Mouse (Mus musculus): Measurements from ENCODE around the gene Gstm4. TPM values are rescaled to one million over a fixed set of nuclear protein-coding genes. Genes with fewer than 3 reads are reported as not detected.
"Not testable (repeated sequence)": the region's sequence is repeated elsewhere in the genome, so short reads cannot be mapped to it uniquely, and the experiment has no call there.

The Gstm4 gene
- polyA plus RNA-seq, 1 experiment from 2014 or later = 17.6 TPM

- Histone ChIP-seq H3K9ac (ENCODE audit: low read length) (0 out of 2 replicates have a peak overlapping the region, but pooled peaks have one; percentile 8), H3K27me3 (ENCODE audit: control insufficient read depth, insufficient read depth, low read depth, low read length) (no peaks in the 10 kb centered on the region), H3K9me3 (ENCODE audit: control insufficient read depth, low read length) (no peaks in the 10 kb centered on the region), H3K4me2 (ENCODE audit: low read depth, low read length) (no peak overlapping the region), H3K4me3 (ENCODE audit: low read length) (no peak overlapping the region), H3K4me1 (replicated peaks; ENCODE audit: control insufficient read depth, insufficient read depth, low read length) (peaks cover 11% of the 10 kb centered on the region), H3K36me3 (ENCODE audit: control insufficient read depth, insufficient read depth, low read length) (no peaks in the 10 kb centered on the region), H3K27ac (ENCODE audit: low read length) (no peak overlapping the region)
- no peak for ATAC-seq (ENCODE audit: low read depth)
- WGBS = 60% methylated on average over 4 of the region's 4 CpGs
Measured at GRCm38 (mm10) chr3:108013331-108013871, 31.3 kb downstream of the Gstm4 start.

- Histone ChIP-seq H3K4me1 (replicated peaks; ENCODE audit: control insufficient read depth, insufficient read depth, low read length) (peaks cover 8% of the 10 kb centered on the region; the same call in 1 of the 2 replicates), H3K4me3 (ENCODE audit: low read length) (no peak overlapping the region), H3K27ac (ENCODE audit: low read length) (no peak overlapping the region), H3K4me2 (ENCODE audit: low read depth, low read length) (no peak overlapping the region), H3K9me3 (ENCODE audit: control insufficient read depth, low read length) (no peaks in the 10 kb centered on the region), H3K36me3 (ENCODE audit: control insufficient read depth, insufficient read depth, low read length) (no peaks in the 10 kb centered on the region), H3K9ac (ENCODE audit: low read length) (no peak overlapping the region), H3K27me3 (ENCODE audit: control insufficient read depth, insufficient read depth, low read depth, low read length) (no peaks in the 10 kb centered on the region)
- 78% methylated on average over 3 of the region's 3 CpGs for WGBS
- ATAC-seq (ENCODE audit: low read depth) = no peak
Measured at GRCm38 (mm10) chr3:108011558-108011957, 33.1 kb downstream of the Gstm4 start.

- no peak overlapping the region for H3K9ac ChIP-seq (ENCODE audit: low read length)
- H3K4me1 ChIP-seq (replicated peaks; ENCODE audit: control insufficient read depth, insufficient read depth, low read length) = peaks cover 8% of the 10 kb centered on the region; the same call in 1 of the 2 replicates
- 32% methylated on average over 2 of the region's 2 CpGs for WGBS
- H3K27me3 ChIP-seq (ENCODE audit: control insufficient read depth, insufficient read depth, low read depth, low read length) = no peaks in the 10 kb centered on the region
- no peaks in the 10 kb centered on the region for H3K36me3 ChIP-seq (ENCODE audit: control insufficient read depth, insufficient read depth, low read length)
- H3K27ac ChIP-seq (ENCODE audit: low read length) = no peak overlapping the region
- no peak overlapping the region for H3K4me2 ChIP-seq (ENCODE audit: low read depth, low read length)
- peak; percentile 59; the same call in 1 of the 2 replicates for ATAC-seq (ENCODE audit: low read depth)
- no peaks in the 10 kb centered on the region for H3K9me3 ChIP-seq (ENCODE audit: control insufficient read depth, low read length)
- H3K4me3 ChIP-seq (ENCODE audit: low read length) = no peak overlapping the region
Measured at GRCm38 (mm10) chr3:108010286-108010685, 34.4 kb downstream of the Gstm4 start.

GRCm38 (mm10) chr3:108002021-108002420 is 42.7 kb downstream of the Gstm4 start:
- ATAC-seq (ENCODE audit: low read depth) = peak; percentile 26
- Histone ChIP-seq H3K4me1 (replicated peaks; ENCODE audit: control insufficient read depth, insufficient read depth, low read length) (no peaks in the 10 kb centered on the region), H3K9ac (ENCODE audit: low read length) (no peak overlapping the region), H3K4me3 (ENCODE audit: low read length) (no peak overlapping the region), H3K27ac (ENCODE audit: low read length) (peak overlapping the region; percentile 39), H3K4me2 (ENCODE audit: low read depth, low read length) (no peak overlapping the region), H3K27me3 (ENCODE audit: control insufficient read depth, insufficient read depth, low read depth, low read length) (no peaks in the 10 kb centered on the region), H3K9me3 (ENCODE audit: control insufficient read depth, low read length) (no peaks in the 10 kb centered on the region), H3K36me3 (ENCODE audit: control insufficient read depth, insufficient read depth, low read length) (no peaks in the 10 kb centered on the region)
- WGBS = 49% methylated on average over 8 of the region's 8 CpGs

- Histone ChIP-seq H3K4me2 (ENCODE audit: low read depth, low read length) (no peak overlapping the region), H3K9ac (ENCODE audit: low read length) (no peak overlapping the region), H3K4me3 (ENCODE audit: low read length) (no peak overlapping the region), H3K9me3 (ENCODE audit: control insufficient read depth, low read length) (no peaks in the 10 kb centered on the region), H3K27ac (ENCODE audit: low read length) (no peak overlapping the region), H3K27me3 (ENCODE audit: control insufficient read depth, insufficient read depth, low read depth, low read length) (no peaks in the 10 kb centered on the region), H3K36me3 (ENCODE audit: control insufficient read depth, insufficient read depth, low read length) (no peaks in the 10 kb centered on the region), H3K4me1 (replicated peaks; ENCODE audit: control insufficient read depth, insufficient read depth, low read length) (no peaks in the 10 kb centered on the region)
- WGBS = 67% methylated on average over 3 of the region's 3 CpGs
- no peak for ATAC-seq (ENCODE audit: low read depth)
Measured at GRCm38 (mm10) chr3:107999491-107999890, 45.2 kb downstream of the Gstm4 start.

GRCm38 (mm10) chr3:107998591-107998990 is 46.1 kb downstream of the Gstm4 start:
- ATAC-seq (ENCODE audit: low read depth) = no peak
- no peak overlapping the region for H3K4me2 ChIP-seq (ENCODE audit: low read depth, low read length)
- no peaks in the 10 kb centered on the region for H3K9me3 ChIP-seq (ENCODE audit: control insufficient read depth, low read length)
- H3K27me3 ChIP-seq (ENCODE audit: control insufficient read depth, insufficient read depth, low read depth, low read length) = no peaks in the 10 kb centered on the region
- no peak overlapping the region for H3K4me3 ChIP-seq (ENCODE audit: low read length)
- no peak overlapping the region for H3K27ac ChIP-seq (ENCODE audit: low read length)
- H3K4me1 ChIP-seq (replicated peaks; ENCODE audit: control insufficient read depth, insufficient read depth, low read length) = no peaks in the 10 kb centered on the region
- no peak overlapping the region for H3K9ac ChIP-seq (ENCODE audit: low read length)
- WGBS = 80% methylated on average over 3 of the region's 3 CpGs
- H3K36me3 ChIP-seq (ENCODE audit: control insufficient read depth, insufficient read depth, low read length) = no peaks in the 10 kb centered on the region

- Histone ChIP-seq H3K9ac (ENCODE audit: low read length) (no peak overlapping the region), H3K4me1 (replicated peaks; ENCODE audit: control insufficient read depth, insufficient read depth, low read length) (no peaks in the 10 kb centered on the region), H3K4me3 (ENCODE audit: low read length) (no peak overlapping the region), H3K4me2 (ENCODE audit: low read depth, low read length) (no peak overlapping the region), H3K36me3 (ENCODE audit: control insufficient read depth, insufficient read depth, low read length) (no peaks in the 10 kb centered on the region), H3K27me3 (ENCODE audit: control insufficient read depth, insufficient read depth, low read depth, low read length) (no peaks in the 10 kb centered on the region), H3K27ac (ENCODE audit: low read length) (no peak overlapping the region), H3K9me3 (ENCODE audit: control insufficient read depth, low read length) (no peaks in the 10 kb centered on the region)
- 86% methylated on average over 4 of the region's 4 CpGs for WGBS
- ATAC-seq (ENCODE audit: low read depth) = no peak
Measured at GRCm38 (mm10) chr3:107996576-107996975, 48.1 kb downstream of the Gstm4 start.

- not testable (repeated sequence) for H3K27me3 ChIP-seq (ENCODE audit: control insufficient read depth, insufficient read depth, low read depth, low read length); H3K36me3 ChIP-seq (ENCODE audit: control insufficient read depth, insufficient read depth, low read length); H3K4me3 ChIP-seq (ENCODE audit: low read length); ATAC-seq (ENCODE audit: low read depth); H3K9ac ChIP-seq (ENCODE audit: low read length); H3K9me3 ChIP-seq (ENCODE audit: control insufficient read depth, low read length); H3K4me1 ChIP-seq (replicated peaks; ENCODE audit: control insufficient read depth, insufficient read depth, low read length); H3K4me2 ChIP-seq (ENCODE audit: low read depth, low read length); H3K27ac ChIP-seq (ENCODE audit: low read length)
- whole genome bisulfite sequencing = 73% methylated on average over 2 of the region's 2 CpGs
Measured at GRCm38 (mm10) chr3:107995974-107996373, 48.7 kb downstream of the Gstm4 start.

Measured in lung, embryonic 16.5 days (tissue).